Mouse (Mus musculus): ENCODE data around the gene Fam71e2.

DNA sequence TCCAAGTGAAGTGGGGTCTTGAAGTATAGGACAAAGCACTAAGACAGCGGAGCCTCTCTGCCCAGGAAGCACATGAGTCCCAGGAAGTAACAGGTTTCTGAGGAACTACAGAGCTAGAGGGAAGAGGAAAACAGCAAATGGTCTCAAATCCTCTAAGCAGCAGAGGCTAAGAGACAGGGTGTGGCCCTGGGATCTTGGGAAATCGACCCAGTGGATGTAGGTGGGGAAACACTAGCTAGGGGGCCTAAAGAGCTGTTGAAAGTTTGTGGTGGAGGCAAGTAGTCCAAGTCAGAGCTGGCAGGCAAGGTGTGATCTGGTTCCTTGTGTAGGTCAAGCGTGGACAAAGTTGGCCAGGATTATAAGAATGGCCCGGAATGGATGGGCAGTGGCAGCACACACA, 22.8 kb downstream of the Fam71e2 start:
- no peak for TF ChIP-seq SMC3 (IDR thresholded peaks at IDR 0.05; ENCODE audit: low read depth, low read length)
- TF ChIP-seq CTCF (IDR thresholded peaks at IDR 0.05 in 2 of 3, conservative IDR thresholded peaks at IDR 0.05 in 1 of 3; ENCODE audit: control insufficient read depth in 1 of 3, insufficient read depth in 1 of 3, low read depth in 2 of 3, low read length in 3 of 3, poor library complexity in 1 of 3, severe bottlenecking in 1 of 3) = no peak
- no peak for TF ChIP-seq USF1 (IDR thresholded peaks at IDR 0.05; ENCODE audit: low read depth, low read length)
- no peak for TF ChIP-seq RCOR1 (IDR thresholded peaks at IDR 0.05; ENCODE audit: low read depth, low read length)
- no peak for TF ChIP-seq POLR2AphosphoS2 (IDR thresholded peaks at IDR 0.05; ENCODE audit: low read length)
- no peak for TF ChIP-seq ELF1 (IDR thresholded peaks at IDR 0.05; ENCODE audit: low read depth, low read length)
- TF ChIP-seq ETS1 (IDR thresholded peaks at IDR 0.05; ENCODE audit: low read depth, low read length) = no peak
- no peak for TF ChIP-seq JUND (IDR thresholded peaks at IDR 0.05; ENCODE audit: low read depth, low read length)
- TF ChIP-seq EP300 (IDR thresholded peaks at IDR 0.05; ENCODE audit: low read depth in 1 of 2, low read length in 2 of 2) = no peak
- no peak for TF ChIP-seq RAD21 (IDR thresholded peaks at IDR 0.05; ENCODE audit: low read depth, low read length)
- TF ChIP-seq E2F4 (IDR thresholded peaks at IDR 0.05; ENCODE audit: borderline replicate concordance, low read depth, low read length) = no peak
- no peak for TF ChIP-seq MAFK (IDR thresholded peaks at IDR 0.05; ENCODE audit: borderline replicate concordance, low read depth, low read length)
